11 mouse cellular contexts compared by ENCODE assay signal in the genomic region with DNA sequence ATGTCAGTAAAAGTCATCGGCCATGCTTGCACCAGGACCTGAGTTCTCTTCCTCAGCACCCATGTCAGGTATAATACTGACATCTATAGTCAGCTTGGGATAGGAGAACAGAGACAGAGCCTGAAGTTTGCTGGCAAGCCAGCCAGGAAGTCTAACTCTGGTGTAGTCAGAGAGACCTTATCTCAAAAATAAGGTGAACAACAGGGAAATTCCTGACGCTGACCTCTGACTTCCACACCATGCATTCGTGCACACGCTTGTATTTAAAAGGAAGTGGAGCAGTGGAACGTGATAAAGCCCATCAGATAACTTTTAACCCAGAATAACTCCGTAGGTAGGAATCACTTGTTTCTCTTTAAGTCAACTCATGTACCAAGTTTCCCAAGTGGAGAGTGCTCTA. TPM values are rescaled to one million over a fixed set of nuclear protein-coding genes. Genes with fewer than 3 reads are reported as not detected.
DNase-seq lines count a peak whose midpoint lies in the region; ATAC-seq and TF ChIP-seq lines count a peak whose summit lies in the region.
"Had no signal": no experiment of that assay in that cellular context is flagged by ENCODE, and none has a peak within 500 bp of the region (broad histone marks: within the 10 kb centered on the region; RNA-seq: fewer than 3 reads in every experiment).

No protein-coding gene starts in this region.

- no peaks in the 10 kb centered on the region for H3K27me3 ChIP-seq in stomach, postnatal 0 days (ENCODE audit: control insufficient read depth, insufficient read depth, low read length)
- H3K27me3 ChIP-seq in hindbrain, embryonic 11.5 days (ENCODE audit: control insufficient read depth, insufficient read depth, low read length), result no peaks in the 10 kb centered on the region
- H3K27me3 ChIP-seq: hindbrain, embryonic 13.5 days had no signal

- no peak overlapping the region for H3K27ac ChIP-seq in layer of hippocampus, adult 2 months
- no peak overlapping the region for H3K27ac ChIP-seq in stomach, postnatal 0 days (replicated peaks)
- no peak overlapping the region for H3K27ac ChIP-seq in hindbrain, embryonic 11.5 days (ENCODE audit: low read depth, low read length)
- H3K27ac ChIP-seq: hindbrain, embryonic 13.5 days had no signal

- 0 out of 2 replicates have a peak, but pooled peaks have one; percentile 4 for TF ChIP-seq CTCF in layer of hippocampus, adult 2 months (conservative IDR thresholded peaks at IDR 0.05)
- TF ChIP-seq CTCF in stomach, postnatal 0 days (IDR thresholded peaks at IDR 0.05; ENCODE audit: low read depth), result peak; percentile 43

- peaks cover 8% of the 10 kb centered on the region for H3K4me1 ChIP-seq in stomach, postnatal 0 days (replicated peaks; ENCODE audit: control insufficient read depth, insufficient read depth)
- no peaks in the 10 kb centered on the region for H3K4me1 ChIP-seq in hindbrain, embryonic 11.5 days (replicated peaks; ENCODE audit: control insufficient read depth, insufficient read depth, low read length)

- intact Hi-C loops in heart, postnatal 10 days (cut with DNase I), result loop anchor here (2.0 to 5.0 kb wide), 2 partner anchors 32 to 48 kb away; no protein-coding TSS in a partner anchor

- TF ChIP-seq EP300 in stomach, postnatal 0 days (optimal IDR thresholded peaks at IDR 0.05), result no peak

- no peak overlapping the region for H3K4me2 ChIP-seq in stomach, postnatal 0 days (replicated peaks; ENCODE audit: low read depth)
- no peak overlapping the region for H3K4me2 ChIP-seq in hindbrain, embryonic 11.5 days (replicated peaks; ENCODE audit: low read depth, low read length)
- H3K4me2 ChIP-seq: hindbrain, embryonic 13.5 days had no signal

- peak; percentile 80 for ATAC-seq in stomach, postnatal 0 days (ENCODE audit: low FRiP score, low TSS enrichment)
- no peak for ATAC-seq in monocyte, adult 5-6 weeks (replicated peaks; ENCODE audit: insufficient number of reproducible peaks, low FRiP score, low TSS enrichment, poor library complexity, severe bottlenecking)
- ATAC-seq in hindbrain, embryonic 11.5 days (ENCODE audit: low FRiP score), result no peak
- ATAC-seq: CD4-positive, CD25-positive, alpha-beta regulatory T cell, adult 4 months; lung, postnatal 0 days had no signal

- WGBS in stomach, postnatal 0 days, result 33% methylated on average over 6 of the region's 6 CpGs
- 74% methylated on average over 6 of the region's 6 CpGs for WGBS in hindbrain, embryonic 11.5 days

- DNase-seq in layer of hippocampus, adult 2 months (ENCODE audit: low spot score in 2 of 2), result no peak
- no peak for DNase-seq in layer of hippocampus, postnatal 10 days (ENCODE audit: low spot score in 2 of 2)
- DNase-seq in heart, postnatal 10 days, result peak; percentile 29 to 31
- DNase-seq in kidney, postnatal 25 days, result peak; percentile 27 to 55
- DNase-seq in stomach, postnatal 0 days (ENCODE audit: low spot score), result peak; percentile 63
- no peak for DNase-seq in spleen, postnatal 4 days (ENCODE audit: low spot score in 2 of 2)
- DNase-seq in hindbrain, embryonic 11.5 days (ENCODE audit: low spot score), result no peak

- no peaks in the 10 kb centered on the region for H3K9me3 ChIP-seq in stomach, postnatal 0 days (ENCODE audit: control insufficient read depth, low read length)
- H3K9me3 ChIP-seq in hindbrain, embryonic 11.5 days (ENCODE audit: control insufficient read depth, low read length), result no peaks in the 10 kb centered on the region
- H3K9me3 ChIP-seq: hindbrain, embryonic 13.5 days had no signal

- H3K4me3 ChIP-seq in layer of hippocampus, adult 2 months, result no peak overlapping the region
- H3K4me3 ChIP-seq in stomach, postnatal 0 days (ENCODE audit: low read depth, low read length), result no peak overlapping the region
- H3K4me3 ChIP-seq in hindbrain, embryonic 11.5 days (ENCODE audit: low read depth, low read length), result no peak overlapping the region
- H3K4me3 ChIP-seq: hindbrain, embryonic 13.5 days had no signal

- H3K9ac ChIP-seq in stomach, postnatal 0 days (ENCODE audit: low read length), result no peak overlapping the region
- H3K9ac ChIP-seq in hindbrain, embryonic 11.5 days (ENCODE audit: low read depth, low read length), result no peak overlapping the region
- H3K9ac ChIP-seq: hindbrain, embryonic 13.5 days had no signal

- H3K36me3 ChIP-seq in stomach, postnatal 0 days (ENCODE audit: control insufficient read depth, insufficient read depth, low read length), result no peaks in the 10 kb centered on the region
- no peaks in the 10 kb centered on the region for H3K36me3 ChIP-seq in hindbrain, embryonic 11.5 days (ENCODE audit: control insufficient read depth, insufficient read depth, low read length)
- H3K36me3 ChIP-seq: hindbrain, embryonic 13.5 days had no signal

RNA-seq across cellular contexts. Expression of a gene that starts 6.9 kb away (rescaled TPM):
- 100 to 1,000 TPM; 447 to 470 TPM for total RNA-seq in layer of hippocampus, adult 2 months (2021)
- 100 to 1,000 TPM; 420 to 448 TPM for total RNA-seq in layer of hippocampus, postnatal 10 days (2021)
- total RNA-seq in heart, postnatal 10 days (2021), result 100 to 1,000 TPM; 333 to 347 TPM
- polyA plus RNA-seq in stomach, postnatal 0 days (2015; fragmentation: Nextera tagmentation; extraction: Ambion mirVana), result 187 and 200 TPM in 2 replicates
- 117 to 176 TPM (median 135 TPM) in 3 replicates for total RNA-seq in monocyte, adult 5-6 weeks (2017)
- 240 and 278 TPM in 2 replicates for polyA plus RNA-seq in hindbrain, embryonic 11.5 days (2014; fragmentation: Nextera tagmentation; extraction: Ambion mirVana)

Comparison
In these comparisons a context has a peak if more than half of its experiments do, and no peak if none do; other contexts are left out.
1. DNase-seq: peak in heart, postnatal 10 days (2 of 2), kidney, postnatal 25 days (2 of 2) and stomach, postnatal 0 days (single experiment); none in layer of hippocampus, adult 2 months (0 of 2), layer of hippocampus, postnatal 10 days (0 of 2), spleen, postnatal 4 days (0 of 2) and hindbrain, embryonic 11.5 days (single experiment).